Mouse (Mus musculus) forebrain, embryonic 15.5 days (tissue): ENCODE results near the gene Scrn2. TPM values are rescaled to one million over a fixed set of nuclear protein-coding genes. Genes with fewer than 3 reads are reported as not detected.

ENCODE experiments used
- ATAC-seq: fragments of 200-750 bp; cut with Nextera tagmentation; replicated peaks from 2 replicates; pipeline ENCODE4 v1.8.0; 2017; ENCODE audit warnings: mild to moderate bottlenecking, moderate TSS enrichment, moderate library complexity
- H3K27ac ChIP-seq: fragments of 300-500 bp; sonication (generic); replicated peaks from 2 replicates; pipeline ENCODE4 v1.5.1; 2015; ENCODE audit warnings: mild to moderate bottlenecking, inconsistent platforms
- H3K27me3 ChIP-seq: fragments of 300-500 bp; sonication (generic); 2 replicates; pipeline ENCODE4 v1.6.1; 2015; ENCODE audit warnings: inconsistent platforms
- H3K36me3 ChIP-seq: fragments of 300-500 bp; sonication (generic); 2 replicates; pipeline ENCODE4 v1.6.1; 2015; ENCODE audit warnings: mild to moderate bottlenecking, inconsistent platforms
- H3K4me1 ChIP-seq: fragments of 300-500 bp; sonication (generic); 2 replicates; pipeline ENCODE4 v1.6.1; 2015; ENCODE audit warnings: inconsistent platforms
- H3K4me2 ChIP-seq: fragments of 300-500 bp; sonication (generic); replicated peaks from 2 replicates; pipeline ENCODE4 v1.6.1; 2015; ENCODE audit warnings: mild to moderate bottlenecking, inconsistent platforms
- H3K4me3 ChIP-seq: fragments of 300-500 bp; sonication (generic); 2 replicates; pipeline ENCODE4 v1.5.1; 2015; ENCODE audit warnings: mild to moderate bottlenecking, inconsistent platforms
- H3K9ac ChIP-seq: fragments of 300-500 bp; sonication (generic); replicated peaks from 2 replicates; pipeline ENCODE4 v1.6.1; 2015; ENCODE audit warnings: mild to moderate bottlenecking, inconsistent platforms
- H3K9me3 ChIP-seq: fragments of 300-500 bp; sonication (generic); 2 replicates; pipeline ENCODE4 v1.6.1; 2016; ENCODE audit warnings: inconsistent platforms
- WGBS: fragments of 180-500 bp; shearing (Covaris S2); methylation state at CpG from one replicate; pipeline ENCODE4 v1.1.7; 2015; ENCODE audit warnings: mixed read lengths; 5-methylcytosine and 5-hydroxymethylcytosine counted together
- polyA plus RNA-seq: library from polyadenylated mRNA; unstranded; fragments of >200 nt; fragmentation: Nextera tagmentation; extraction: Ambion mirVana; gene quantifications from 2 replicates; pipeline ENCODE4 v1.2.1, GENCODE M21; 2015

Scrn2 gene
- polyA plus RNA-seq, 1 experiment from 2014 or later: 17.2 TPM

DNA sequence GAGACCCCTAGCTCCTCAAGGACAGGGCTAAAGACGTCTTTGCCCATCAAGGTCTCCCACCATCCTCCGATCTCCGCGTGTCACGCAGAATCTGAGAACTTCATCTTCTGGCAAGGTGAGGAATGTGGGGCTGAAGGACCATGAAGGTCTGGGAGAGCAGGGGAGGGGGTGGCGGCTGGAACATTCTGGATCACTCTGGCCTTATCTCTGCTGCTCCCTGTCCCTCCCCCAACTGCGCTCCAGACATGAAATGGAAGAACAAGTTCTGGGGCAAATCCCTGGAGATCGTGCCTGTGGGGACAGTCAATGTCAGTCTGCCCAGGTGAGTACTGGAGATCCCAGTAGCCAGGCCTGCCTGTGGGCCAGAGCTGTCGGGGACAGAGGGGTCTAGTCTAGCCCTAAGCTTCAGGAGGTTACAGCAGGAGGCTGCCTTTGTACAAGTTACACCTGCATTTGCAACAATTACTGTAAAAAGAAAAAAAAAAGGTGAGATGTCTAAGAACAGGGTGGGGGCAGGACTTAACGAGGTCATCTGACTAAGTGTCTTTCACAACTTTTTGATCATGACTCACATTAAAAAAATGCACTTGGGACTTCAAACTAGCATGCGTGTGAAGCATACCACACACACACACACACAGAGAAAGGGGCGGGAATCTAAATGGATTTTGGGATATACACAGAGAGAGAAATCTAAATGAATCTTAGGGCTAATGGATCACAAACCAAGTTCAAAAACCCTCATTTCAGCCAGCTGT lies 36.0 kb downstream of the Scrn2 start:
- no peak overlapping the region for H3K4me3 ChIP-seq
- H3K9ac ChIP-seq: no peak overlapping the region
- WGBS: 89% methylated on average over 12 of the region's 12 CpGs
- no peaks in the 10 kb centered on the region for H3K27me3 ChIP-seq
- peaks cover 11% of the 10 kb centered on the region; the same call in 1 of the 2 replicates for H3K36me3 ChIP-seq
- H3K9me3 ChIP-seq: no peaks in the 10 kb centered on the region
- no peak for ATAC-seq
- no peak overlapping the region for H3K4me2 ChIP-seq
- peaks cover 3% of the 10 kb centered on the region for H3K4me1 ChIP-seq
- H3K27ac ChIP-seq: no peak overlapping the region

DNA sequence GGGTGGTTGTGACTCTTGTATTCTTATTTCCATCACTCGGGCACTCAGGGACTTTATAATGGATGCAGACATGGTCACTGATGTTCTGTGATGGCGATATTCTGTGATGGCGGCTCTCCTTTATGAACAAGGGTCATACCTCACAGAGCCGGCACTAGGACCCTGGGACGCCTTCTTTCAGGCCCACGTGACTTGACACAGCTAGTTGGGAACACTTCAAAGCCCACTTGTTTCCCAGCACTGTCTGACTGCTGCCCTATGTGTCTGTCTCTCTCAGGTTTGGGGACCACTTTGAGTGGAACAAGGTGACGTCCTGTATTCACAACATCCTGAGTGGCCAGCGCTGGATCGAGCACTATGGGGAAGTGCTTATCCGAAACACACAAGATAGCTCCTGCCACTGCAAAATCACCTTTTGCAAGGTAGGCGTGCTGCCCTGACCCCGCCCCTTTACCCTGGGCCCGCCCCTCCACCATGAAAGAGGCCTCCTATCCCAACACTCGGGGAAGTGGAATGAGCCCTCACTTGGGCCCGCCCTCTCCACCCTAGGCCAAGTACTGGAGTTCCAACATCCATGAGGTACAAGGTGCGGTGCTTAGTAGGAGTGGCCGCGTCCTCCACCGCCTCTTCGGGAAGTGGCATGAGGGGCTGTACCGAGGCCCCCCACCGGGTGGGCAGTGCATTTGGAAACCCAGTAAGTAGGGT lies 37.1 kb downstream of the Scrn2 start:
- Histone ChIP-seq H3K36me3 (peaks cover 5% of the 10 kb centered on the region; the same call in 1 of the 2 replicates), H3K9ac (no peak overlapping the region), H3K4me3 (no peak overlapping the region), H3K27me3 (no peaks in the 10 kb centered on the region), H3K4me2 (no peak overlapping the region), H3K27ac (no peak overlapping the region), H3K9me3 (no peaks in the 10 kb centered on the region), H3K4me1 (peaks cover 3% of the 10 kb centered on the region)
- WGBS: 49% methylated on average over 22 of the region's 22 CpGs
- no peak for ATAC-seq

DNA sequence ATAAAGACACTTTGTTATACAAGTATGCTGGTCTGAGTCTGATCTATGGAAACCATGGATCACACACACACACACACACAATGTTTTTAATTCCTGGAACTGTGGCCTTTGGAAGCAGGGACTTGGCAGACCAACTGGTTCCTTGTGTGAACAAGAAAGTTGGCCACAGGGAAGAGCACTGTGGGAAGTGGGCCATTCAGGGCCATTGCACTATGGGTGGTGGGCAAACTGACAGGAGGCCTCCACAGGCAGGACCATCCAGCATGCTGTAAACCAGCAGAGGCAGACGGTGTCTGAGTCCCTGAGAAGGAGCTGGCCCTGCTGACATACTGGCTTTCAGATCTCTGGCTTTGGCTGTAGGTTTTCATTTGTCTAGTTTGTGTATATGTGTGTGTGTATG lies 39.6 kb downstream of the Scrn2 start:
- H3K36me3 ChIP-seq: peaks cover 5% of the 10 kb centered on the region; the same call in 1 of the 2 replicates
- no peaks in the 10 kb centered on the region for H3K27me3 ChIP-seq
- H3K27ac ChIP-seq: no peak overlapping the region
- no peaks in the 10 kb centered on the region for H3K4me1 ChIP-seq
- no peak overlapping the region for H3K4me2 ChIP-seq
- WGBS: 50% methylated on average over 1 of the region's 1 CpGs
- ATAC-seq: no peak
- no peaks in the 10 kb centered on the region for H3K9me3 ChIP-seq
- no peak overlapping the region for H3K4me3 ChIP-seq
- H3K9ac ChIP-seq: no peak overlapping the region

DNA sequence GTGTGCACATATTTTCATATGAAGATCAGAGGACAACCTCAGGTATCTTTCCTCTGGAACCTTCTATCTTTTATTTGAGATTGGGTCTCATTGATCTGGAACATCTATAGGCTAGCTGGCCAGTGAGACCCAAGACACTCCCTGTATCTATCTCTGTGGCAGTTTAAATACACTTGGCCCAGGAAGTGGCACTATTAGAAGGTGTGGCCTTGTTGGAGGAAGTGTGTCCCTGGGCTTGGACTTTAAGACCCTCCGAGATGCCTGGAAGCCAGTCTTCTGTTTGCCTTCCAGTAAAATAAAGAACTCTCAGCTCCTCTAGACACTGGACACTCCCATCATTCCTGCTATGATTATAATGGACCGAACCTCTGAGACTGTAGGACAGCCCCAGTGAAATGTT lies 40.0 kb downstream of the Scrn2 start:
- no peaks in the 10 kb centered on the region for H3K4me1 ChIP-seq
- peaks cover 5% of the 10 kb centered on the region; the same call in 1 of the 2 replicates for H3K36me3 ChIP-seq
- no peak overlapping the region for H3K4me3 ChIP-seq
- no peaks in the 10 kb centered on the region for H3K27me3 ChIP-seq
- no peak overlapping the region for H3K27ac ChIP-seq
- no peak overlapping the region for H3K4me2 ChIP-seq
- no peak overlapping the region for H3K9ac ChIP-seq
- no peak for ATAC-seq
- WGBS: 95% methylated on average over 2 of the region's 2 CpGs
- H3K9me3 ChIP-seq: no peaks in the 10 kb centered on the region

DNA sequence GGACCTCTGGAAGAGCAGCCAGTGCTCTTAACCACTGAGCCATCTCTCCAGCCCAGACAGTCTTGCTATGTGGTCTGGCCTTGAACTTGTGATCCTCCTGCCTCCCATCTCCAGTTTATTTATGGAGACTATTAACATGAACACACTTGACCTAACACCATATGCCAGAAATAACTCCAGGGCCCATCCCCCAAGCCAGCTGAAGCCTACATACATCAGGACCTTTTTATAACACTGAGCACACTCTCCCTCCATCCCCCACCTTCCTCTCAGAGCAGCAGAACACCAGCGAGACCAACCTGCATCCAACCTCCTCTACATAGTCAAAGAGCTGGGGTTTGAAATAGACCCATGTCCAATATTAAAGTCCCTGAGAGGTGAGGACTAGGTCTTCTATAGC lies 41.4 kb downstream of the Scrn2 start:
- Histone ChIP-seq H3K4me3 (no peak overlapping the region), H3K4me1 (no peaks in the 10 kb centered on the region), H3K27me3 (no peaks in the 10 kb centered on the region), H3K9me3 (no peaks in the 10 kb centered on the region), H3K4me2 (no peak overlapping the region), H3K27ac (no peak overlapping the region), H3K9ac (no peak overlapping the region), H3K36me3 (peaks cover 5% of the 10 kb centered on the region; the same call in 1 of the 2 replicates)
- WGBS: 66% methylated on average over 1 of the region's 1 CpGs
- no peak for ATAC-seq

DNA sequence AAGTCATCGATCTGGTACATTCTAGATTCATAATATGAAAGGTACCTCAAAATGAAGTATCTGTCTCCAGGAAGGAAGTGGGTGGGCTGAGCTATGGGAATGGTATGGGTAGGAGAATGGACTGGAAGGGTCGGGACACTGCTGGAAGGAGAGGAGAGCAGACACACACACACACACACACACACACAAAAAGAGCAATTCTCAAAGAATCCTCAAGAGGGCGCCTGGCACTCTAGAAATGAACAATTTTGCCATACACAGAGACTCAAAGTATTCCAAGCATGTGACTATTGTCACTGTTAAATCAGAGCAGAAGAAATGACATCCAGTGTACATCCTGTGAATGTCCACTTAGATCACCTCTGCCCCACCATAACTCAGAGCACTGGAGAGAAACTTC lies 42.8 kb downstream of the Scrn2 start:
- Histone ChIP-seq H3K27ac (no peak overlapping the region), H3K4me1 (no peaks in the 10 kb centered on the region), H3K9ac (no peak overlapping the region), H3K27me3 (no peaks in the 10 kb centered on the region), H3K4me2 (no peak overlapping the region), H3K9me3 (no peaks in the 10 kb centered on the region), H3K4me3 (no peak overlapping the region), H3K36me3 (peaks cover 5% of the 10 kb centered on the region; the same call in 1 of the 2 replicates)
- no peak for ATAC-seq
- 32% methylated on average over 3 of the region's 3 CpGs for WGBS

DNA sequence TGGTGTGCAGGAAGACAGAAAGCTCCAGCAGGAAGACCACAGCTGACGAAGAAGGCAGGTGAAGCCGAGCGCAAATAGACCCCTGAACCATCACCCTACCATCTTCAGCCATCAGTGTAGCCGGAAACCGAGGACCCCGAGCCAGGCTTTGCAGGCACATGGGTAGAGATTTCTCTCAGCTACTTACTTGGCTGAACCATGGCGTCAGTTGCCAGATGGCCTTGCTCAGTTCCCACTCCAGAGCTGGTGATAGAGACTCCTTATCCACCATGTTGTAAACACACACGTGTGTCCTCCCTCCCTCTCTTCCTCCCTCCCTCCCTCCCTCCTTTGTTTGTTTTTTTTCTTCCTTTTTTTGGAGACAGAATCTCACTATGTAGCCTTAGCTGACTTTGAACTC lies 44.5 kb downstream of the Scrn2 start:
- no peak overlapping the region for H3K4me3 ChIP-seq
- ATAC-seq: no peak
- no peaks in the 10 kb centered on the region for H3K4me1 ChIP-seq
- no peak overlapping the region for H3K4me2 ChIP-seq
- H3K36me3 ChIP-seq: no peaks in the 10 kb centered on the region
- no peaks in the 10 kb centered on the region for H3K9me3 ChIP-seq
- no peak overlapping the region for H3K9ac ChIP-seq
- 76% methylated on average over 8 of the region's 8 CpGs for WGBS
- H3K27me3 ChIP-seq: no peaks in the 10 kb centered on the region
- H3K27ac ChIP-seq: no peak overlapping the region

DNA sequence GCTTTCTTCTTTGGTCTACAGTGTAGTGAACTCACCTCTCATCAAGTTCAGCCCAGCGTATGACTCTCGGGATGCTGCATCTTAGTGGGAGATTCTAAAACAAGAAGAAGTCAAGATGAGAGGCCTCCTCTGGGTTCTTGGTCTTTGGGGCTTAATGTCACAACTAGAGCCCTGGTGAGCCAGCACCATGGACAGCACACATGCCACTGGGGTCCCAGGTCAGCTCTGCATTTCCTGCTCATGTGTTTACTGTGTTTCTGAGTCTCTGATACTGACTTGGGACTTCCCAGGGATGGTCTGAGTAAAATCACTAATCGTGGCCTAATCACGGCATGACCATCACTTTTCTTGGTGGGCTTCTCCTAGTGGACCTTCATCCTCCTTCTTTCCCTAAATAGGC lies 49.0 kb downstream of the Scrn2 start:
- Histone ChIP-seq H3K27ac (no peak overlapping the region), H3K36me3 (no peaks in the 10 kb centered on the region), H3K9ac (no peak overlapping the region), H3K4me1 (no peaks in the 10 kb centered on the region), H3K27me3 (no peaks in the 10 kb centered on the region), H3K4me2 (no peak overlapping the region), H3K4me3 (no peak overlapping the region), H3K9me3 (no peaks in the 10 kb centered on the region)
- no peak for ATAC-seq
- 62% methylated on average over 4 of the region's 4 CpGs for WGBS

DNA sequence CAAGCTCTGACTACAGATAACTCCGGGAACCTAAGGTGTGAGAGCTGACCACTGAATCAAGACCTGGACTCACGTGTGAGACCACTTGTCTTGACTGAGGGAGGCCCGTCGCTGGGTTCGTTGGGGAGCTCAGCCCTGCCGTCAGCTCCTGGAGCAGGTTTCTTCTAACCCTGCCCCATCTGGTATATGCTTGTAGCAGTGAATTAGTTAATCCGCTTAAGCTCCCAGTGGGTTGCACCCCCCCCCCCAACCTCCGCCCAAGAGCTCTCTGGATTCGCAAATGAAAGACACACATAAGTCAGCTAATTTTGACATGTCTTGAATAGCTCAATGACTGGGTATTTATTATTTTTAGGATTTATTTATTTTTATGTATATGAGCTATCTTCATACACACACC lies 50.6 kb downstream of the Scrn2 start:
- no peak overlapping the region for H3K27ac ChIP-seq
- no peak overlapping the region for H3K9ac ChIP-seq
- no peak overlapping the region for H3K4me3 ChIP-seq
- H3K4me1 ChIP-seq: no peaks in the 10 kb centered on the region
- no peaks in the 10 kb centered on the region for H3K36me3 ChIP-seq
- H3K4me2 ChIP-seq: no peak overlapping the region
- 10% methylated on average over 9 of the region's 9 CpGs for WGBS
- H3K9me3 ChIP-seq: no peaks in the 10 kb centered on the region
- no peaks in the 10 kb centered on the region for H3K27me3 ChIP-seq
- ATAC-seq: no peak

DNA sequence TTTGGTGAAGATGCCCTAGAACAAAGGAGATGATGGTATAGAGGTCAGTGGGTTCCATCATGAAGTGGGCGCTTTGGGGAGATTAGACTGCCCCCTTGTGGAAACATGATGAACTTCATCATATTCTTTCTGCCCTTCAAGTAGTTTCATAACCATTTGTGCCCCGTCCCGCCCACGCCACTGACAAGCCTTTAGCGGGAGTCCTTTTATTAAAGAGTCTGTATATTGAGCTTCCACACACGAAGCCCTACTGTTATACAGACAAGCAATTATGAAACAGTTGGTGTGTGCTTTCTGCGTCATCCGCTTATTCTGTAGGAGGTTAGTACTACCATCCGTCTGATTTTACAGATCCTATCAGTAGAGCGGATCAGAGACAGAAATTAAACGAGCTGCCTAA lies 53.2 kb downstream of the Scrn2 start:
- no peak overlapping the region for H3K9ac ChIP-seq
- ATAC-seq: no peak
- 46% methylated on average over 11 of the region's 11 CpGs for WGBS

More for the DNA sequence above, 53.2 kb downstream of the Scrn2 start:
- no peaks in the 10 kb centered on the region for H3K36me3 ChIP-seq
- no peak overlapping the region for H3K27ac ChIP-seq
- H3K4me1 ChIP-seq: no peaks in the 10 kb centered on the region
- no peak overlapping the region for H3K4me2 ChIP-seq
- no peaks in the 10 kb centered on the region for H3K9me3 ChIP-seq
- H3K4me3 ChIP-seq: no peak overlapping the region
- H3K27me3 ChIP-seq: no peaks in the 10 kb centered on the region
